Mouse (Mus musculus) MEL (cell line): ENCODE data around the gene Runx1.

Experiments used
- CTCF ChIP-seq, 3 experiments: IDR thresholded peaks in 2 of 3; conservative IDR thresholded peaks in 1 of 3; 2 replicates each; pipeline ENCODE4 v1.5.1; 2011 to 2012; ENCODE audit warnings: low read length in 3 of 3, low read depth in 2 of 3, mild to moderate bottlenecking in 2 of 3, improper control_type of control experiment in 1 of 3, inconsistent platforms in 1 of 3, mixed read lengths in 1 of 3, moderate library complexity in 1 of 3; ENCODE audit not compliant: control insufficient read depth in 1 of 3, insufficient read depth in 1 of 3, poor library complexity in 1 of 3, severe bottlenecking in 1 of 3
- EP300 ChIP-seq, 2 experiments: IDR thresholded peaks; 2 replicates each; pipeline ENCODE4 v1.6.1; 2011; ENCODE audit warnings: improper control_type of control experiment in 2 of 2, low read length in 2 of 2, low read depth in 1 of 2, mild to moderate bottlenecking in 1 of 2
- GATA1 ChIP-seq: IDR thresholded peaks from 2 replicates; pipeline ENCODE4 v1.6.1; 2011; ENCODE audit warnings: low read depth, low read length, improper control_type of control experiment
- JUND ChIP-seq: IDR thresholded peaks from 2 replicates; pipeline ENCODE4 v1.6.1; 2011; ENCODE audit warnings: low read depth, mild to moderate bottlenecking, improper control_type of control experiment, low read length
- MAZ ChIP-seq: IDR thresholded peaks from 2 replicates; pipeline ENCODE4 v1.6.1; 2012; ENCODE audit warnings: low read depth, mild to moderate bottlenecking, inconsistent platforms, low read length, improper control_type of control experiment
- NRF1 ChIP-seq: IDR thresholded peaks from 2 replicates; pipeline ENCODE4 v1.6.1; 2014; ENCODE audit warnings: low read depth, mild to moderate bottlenecking, inconsistent platforms, low read length, improper control_type of control experiment, moderate library complexity; ENCODE audit not compliant: poor library complexity, insufficient read depth, severe bottlenecking
- POLR2AphosphoS2 ChIP-seq: IDR thresholded peaks from 2 replicates; pipeline ENCODE4 v1.6.1; 2011; ENCODE audit warnings: low read length, improper control_type of control experiment
- TCF12 ChIP-seq: IDR thresholded peaks from 2 replicates; pipeline ENCODE4 v1.6.1; 2014; ENCODE audit warnings: low read depth, mild to moderate bottlenecking, inconsistent platforms, low read length, improper control_type of control experiment, moderate library complexity

- peak in 2 of 3 experiments; percentile 4 to 21; a peak in 1 of 6 replicates for TF ChIP-seq CTCF (IDR thresholded peaks at IDR 0.05 in 2 of 3, conservative IDR thresholded peaks at IDR 0.05 in 1 of 3; ENCODE audit: control insufficient read depth in 1 of 3, insufficient read depth in 1 of 3, low read depth in 2 of 3, low read length in 3 of 3, poor library complexity in 1 of 3, severe bottlenecking in 1 of 3)
- no peak for TF ChIP-seq POLR2AphosphoS2
- no peak for TF ChIP-seq TCF12
- no peak for TF ChIP-seq JUND
- TF ChIP-seq NRF1, result no peak
- no peak for TF ChIP-seq MAZ
- TF ChIP-seq EP300 (IDR thresholded peaks at IDR 0.05; ENCODE audit: low read depth in 1 of 2, low read length in 2 of 2), result no peak
- no peak for TF ChIP-seq GATA1
Measured at GRCm38 (mm10) chr16:92814366-92815194, 11.4 kb downstream of the Runx1 start.
